In genomic region chr7:127870136-127870821, GRCm38 (mm10) we compare ENCODE assay signal across 22 mouse cellular contexts. TPM values are rescaled to one million over a fixed set of nuclear protein-coding genes. Genes with fewer than 3 reads are reported as not detected.
DNase-seq lines count a peak whose midpoint lies in the region; ATAC-seq and TF ChIP-seq lines count a peak whose summit lies in the region.
"Had no signal": no experiment of that assay in that cellular context is flagged by ENCODE, and none has a peak within 500 bp of the region (broad histone marks: within the 10 kb centered on the region; RNA-seq: fewer than 3 reads in every experiment).

No protein-coding gene starts in this region.

- H3K9me3 ChIP-seq in lung, postnatal 0 days (ENCODE audit: low read length): no peaks in the 10 kb centered on the region
- H3K9me3 ChIP-seq: embryonic facial prominence, embryonic 13.5 days; forebrain, embryonic 12.5 days; heart, embryonic 10.5 days; limb, embryonic 15.5 days; midbrain, embryonic 12.5 days had no signal

- no peaks in the 10 kb centered on the region for H3K79me2 ChIP-seq in heart, adult 2 months (replicated peaks; ENCODE audit: control insufficient read depth, insufficient read depth, low read length)

- peaks cover 2% of the 10 kb centered on the region; the same call in 1 of the 2 replicates for H3K4me1 ChIP-seq in heart, adult 2 months (ENCODE audit: control insufficient read depth, insufficient read depth, low read length)
- peaks cover 5% of the 10 kb centered on the region; the same call in 1 of the 2 replicates for H3K4me1 ChIP-seq in lung, postnatal 0 days (ENCODE audit: insufficient read depth, low read depth, low read length)
- peaks cover 4% of the 10 kb centered on the region for H3K4me1 ChIP-seq in lung, adult 2 months (ENCODE audit: control insufficient read depth, insufficient read depth, low read length)

- no peak overlapping the region for H3K27ac ChIP-seq in heart, adult 2 months
- no peak overlapping the region for H3K27ac ChIP-seq in lung, postnatal 0 days (ENCODE audit: low read length)
- H3K27ac ChIP-seq: embryonic facial prominence, embryonic 13.5 days; forebrain, embryonic 12.5 days; heart, embryonic 10.5 days; limb, embryonic 15.5 days; midbrain, embryonic 12.5 days had no signal

- no peaks in the 10 kb centered on the region for H3K36me3 ChIP-seq in heart, adult 2 months (ENCODE audit: control insufficient read depth, insufficient read depth, low read length)
- no peaks in the 10 kb centered on the region for H3K36me3 ChIP-seq in lung, postnatal 0 days (ENCODE audit: insufficient read depth, low read length)

- DNase-seq in heart, adult 2 months: no peak
- no peak for DNase-seq in heart, postnatal 36 days
- DNase-seq in lung, postnatal 0 days (ENCODE audit: low spot score): no peak
- no peak for DNase-seq in lung, adult 2 months
- peak; percentile 17 for DNase-seq in NIH3T3 (ENCODE audit: low read depth)
- DNase-seq in retina, embryonic 14.5 days (ENCODE audit: low spot score): peak; percentile 7
- DNase-seq in heart, postnatal 25 days (ENCODE audit: low spot score): no peak
- no peak for DNase-seq in urinary bladder, postnatal 36 days (ENCODE audit: low spot score in 2 of 2)
- DNase-seq: adrenal gland, postnatal 14 days; cerebellum, postnatal 25 days; kidney, adult 11 months; spleen, adult 18-20 months had no signal

- H3K4me2 ChIP-seq in lung, postnatal 0 days (replicated peaks; ENCODE audit: low read depth, low read length): no peak overlapping the region
- H3K4me2 ChIP-seq: embryonic facial prominence, embryonic 13.5 days; forebrain, embryonic 12.5 days; limb, embryonic 15.5 days; midbrain, embryonic 12.5 days had no signal

- TF ChIP-seq EP300 in heart, adult 2 months (IDR thresholded peaks at IDR 0.05; ENCODE audit: insufficient read depth, low read depth, low read length): no peak
- TF ChIP-seq EP300 in lung, postnatal 0 days (IDR thresholded peaks at IDR 0.05): no peak

- H3K9ac ChIP-seq in heart, adult 2 months (ENCODE audit: low read depth, low read length): no peak overlapping the region
- no peak overlapping the region for H3K9ac ChIP-seq in lung, postnatal 0 days (replicated peaks; ENCODE audit: low read depth)
- H3K9ac ChIP-seq: embryonic facial prominence, embryonic 13.5 days; forebrain, embryonic 12.5 days; limb, embryonic 15.5 days; midbrain, embryonic 12.5 days had no signal

- intact Hi-C loops in heart, adult 2 months (cut with DNase I): no loop called here
- intact Hi-C loops in heart, postnatal 36 days (cut with DNase I): no loop called here
- intact Hi-C loops in heart, postnatal 25 days (cut with DNase I): no loop called here

- TF ChIP-seq CTCF in heart, adult 2 months (IDR thresholded peaks at IDR 0.05): peak; percentile 37
- peak; percentile 50 for TF ChIP-seq CTCF in lung, postnatal 0 days (IDR thresholded peaks at IDR 0.05)
- TF ChIP-seq CTCF in lung, adult 2 months (IDR thresholded peaks at IDR 0.05; ENCODE audit: insufficient read depth, low read length): no peak

- no peak for ATAC-seq in lung, postnatal 0 days

- no peak for TF ChIP-seq POLR2A in heart, adult 2 months (IDR thresholded peaks at IDR 0.05; ENCODE audit: insufficient read depth, low read depth, low read length)
- TF ChIP-seq POLR2A in lung, adult 2 months (IDR thresholded peaks at IDR 0.05; ENCODE audit: borderline replicate concordance, extremely low read depth, low read depth, low read length): no peak

- H3K27me3 ChIP-seq in heart, adult 2 months (ENCODE audit: control insufficient read depth, insufficient read depth, low read length): no peaks in the 10 kb centered on the region
- H3K27me3 ChIP-seq in lung, postnatal 0 days (replicated peaks; ENCODE audit: insufficient read depth, low read length): no peaks in the 10 kb centered on the region
- H3K27me3 ChIP-seq: embryonic facial prominence, embryonic 13.5 days; forebrain, embryonic 12.5 days; limb, embryonic 15.5 days; midbrain, embryonic 12.5 days had no signal

- no peak overlapping the region for H3K4me3 ChIP-seq in heart, adult 2 months
- H3K4me3 ChIP-seq in lung, postnatal 0 days (ENCODE audit: low read depth, low read length): no peak overlapping the region
- H3K4me3 ChIP-seq in lung, adult 2 months (replicated peaks; ENCODE audit: extremely low read depth, low read depth, low read length): no peak overlapping the region
- H3K4me3 ChIP-seq: embryonic facial prominence, embryonic 13.5 days; forebrain, embryonic 12.5 days; heart, embryonic 10.5 days; limb, embryonic 15.5 days; midbrain, embryonic 12.5 days had no signal

- 70% methylated on average over 5 of the region's 5 CpGs for WGBS in heart, adult 2 months
- WGBS in lung, postnatal 0 days: 80% methylated on average over 5 of the region's 5 CpGs
- 73% methylated on average over 5 of the region's 5 CpGs for WGBS in lung, adult 2 months

RNA-seq across cellular contexts. Expression of gene Zfp646, which starts 5.7 kb away (rescaled TPM):
- 10 to 100 TPM; 17.7 to 18.9 TPM for total RNA-seq in heart, adult 2 months (2021)
- 8.0 and 11.8 TPM in 2 replicates for polyA plus RNA-seq in heart, adult 2 months (2012; rRNA removed)
- 10 to 100 TPM; 17.2 to 19.3 TPM for total RNA-seq in heart, postnatal 36 days (2021)
- 6.3 and 6.8 TPM in 2 replicates for polyA plus RNA-seq in lung, postnatal 0 days (2015; fragmentation: Nextera tagmentation; extraction: Ambion mirVana)
- 22.0 and 23.4 TPM in 2 replicates for polyA plus RNA-seq in lung, adult 2 months (2012; rRNA removed)
- 10 to 100 TPM; 17.2 to 18.4 TPM for total RNA-seq in heart, postnatal 25 days (2021)

RNA-seq across cellular contexts. Expression of gene Zfp668, which starts 6.3 kb away (rescaled TPM):
- total RNA-seq in heart, adult 2 months (2021): 1 to 10 TPM; 3.4 to 4.1 TPM
- polyA plus RNA-seq in heart, adult 2 months (2012; rRNA removed): 2.2 and 2.7 TPM in 2 replicates
- total RNA-seq in heart, postnatal 36 days (2021): 1 to 10 TPM; 3.9 to 4.3 TPM
- polyA plus RNA-seq in lung, postnatal 0 days (2015; fragmentation: Nextera tagmentation; extraction: Ambion mirVana): 9.4 and 10.0 TPM in 2 replicates
- 6.0 and 6.7 TPM in 2 replicates for polyA plus RNA-seq in lung, adult 2 months (2012; rRNA removed)
- total RNA-seq in heart, postnatal 25 days (2021): 1 to 10 TPM; 3.4 to 4.7 TPM

RNA-seq across cellular contexts. Expression of gene Prss53, which starts 20.5 kb away (rescaled TPM):
- 1 to 10 TPM in 1 of 2 experiments, under 1 TPM in 1; 0.76 to 1.2 TPM for total RNA-seq in heart, adult 2 months (2021)
- polyA plus RNA-seq in heart, adult 2 months (2012; rRNA removed): 3.8 TPM in 2 replicates
- total RNA-seq in heart, postnatal 36 days (2021): 1 to 10 TPM in 1 of 2 experiments, under 1 TPM in 1; 0.81 to 1.1 TPM
- 0.56 and 0.76 TPM in 2 replicates for polyA plus RNA-seq in lung, postnatal 0 days (2015; fragmentation: Nextera tagmentation; extraction: Ambion mirVana)
- polyA plus RNA-seq in lung, adult 2 months (2012; rRNA removed): 3.4 and 5.0 TPM in 2 replicates
- 1 to 10 TPM in 1 of 2 experiments, under 1 TPM in 1; 0.99 to 1.3 TPM for total RNA-seq in heart, postnatal 25 days (2021)

RNA-seq across cellular contexts. Expression of gene Gm21974, which starts 25.0 kb away (rescaled TPM):
- not detected for total RNA-seq in heart, adult 2 months (2021)
- not detected in 2 replicates for polyA plus RNA-seq in heart, adult 2 months (2012; rRNA removed)
- total RNA-seq in heart, postnatal 36 days (2021): not detected
- polyA plus RNA-seq in lung, postnatal 0 days (2015; fragmentation: Nextera tagmentation; extraction: Ambion mirVana): not detected in 2 replicates
- polyA plus RNA-seq in lung, adult 2 months (2012; rRNA removed): not detected in 2 replicates
- not detected for total RNA-seq in heart, postnatal 25 days (2021)
- total RNA-seq: adrenal gland, postnatal 14 days; gastrocnemius, adult 18-20 months; hematopoietic stem cell, adult 5-6 weeks; left cerebral cortex, adult 8-10 months had no signal
- polyA plus RNA-seq: embryonic facial prominence, embryonic 13.5 days; forebrain, embryonic 12.5 days; heart, embryonic 10.5 days; large intestine, adult 2 months; limb, embryonic 15.5 days; midbrain, embryonic 12.5 days; testis, adult 2 months had no signal

RNA-seq across cellular contexts. Expression of gene Vkorc1, which starts 25.1 kb away (rescaled TPM):
- 10 to 100 TPM; 16.2 to 17.7 TPM for total RNA-seq in heart, adult 2 months (2021)
- 59.2 and 90.0 TPM in 2 replicates for polyA plus RNA-seq in heart, adult 2 months (2012; rRNA removed)
- 10 to 100 TPM; 22.1 to 22.6 TPM for total RNA-seq in heart, postnatal 36 days (2021)
- 134 TPM in 2 replicates for polyA plus RNA-seq in lung, postnatal 0 days (2015; fragmentation: Nextera tagmentation; extraction: Ambion mirVana)
- 176 and 201 TPM in 2 replicates for polyA plus RNA-seq in lung, adult 2 months (2012; rRNA removed)
- total RNA-seq in heart, postnatal 25 days (2021): 10 to 100 TPM; 15.2 to 22.0 TPM

Comparison
In these comparisons a context has a peak if more than half of its experiments do, and no peak if none do; other contexts are left out.
1. DNase-seq: peak in NIH3T3 (single experiment) and retina, embryonic 14.5 days (single experiment); none in heart, adult 2 months (0 of 2), heart, postnatal 36 days (0 of 2), lung, postnatal 0 days (single experiment), lung, adult 2 months (single experiment), heart, postnatal 25 days (single experiment) and urinary bladder, postnatal 36 days (0 of 2).